Comparison of ENCODE assay signal across 12 mouse cellular contexts in genomic region chr2:60173190-60173589, GRCm38 (mm10). TPM values are rescaled to one million over a fixed set of nuclear protein-coding genes. Genes with fewer than 3 reads are reported as not detected.
A peak's percentile ranks its signal among the peaks of the same experiment; 100 is the strongest.
DNase-seq lines count a peak whose midpoint lies in the region; ATAC-seq and TF ChIP-seq lines count a peak whose summit lies in the region.
"Had no signal": no experiment of that assay in that cellular context is flagged by ENCODE, and none has a peak within 500 bp of the region (broad histone marks: within the 10 kb centered on the region; RNA-seq: fewer than 3 reads in every experiment).

No protein-coding gene starts in this region.

- no peaks in the 10 kb centered on the region for H3K4me1 ChIP-seq in hindbrain, postnatal 0 days (ENCODE audit: insufficient read depth, low read length)
- H3K4me1 ChIP-seq in hindbrain, embryonic 11.5 days (replicated peaks; ENCODE audit: control insufficient read depth, insufficient read depth, low read length) = no peaks in the 10 kb centered on the region
- no peaks in the 10 kb centered on the region for H3K4me1 ChIP-seq in embryonic fibroblast, embryonic 13.5 days (ENCODE audit: control insufficient read depth, insufficient read depth, low read length)
- no peaks in the 10 kb centered on the region for H3K4me1 ChIP-seq in forebrain, embryonic 14.5 days (ENCODE audit: control insufficient read depth, insufficient read depth, low read length)

- no peaks in the 10 kb centered on the region for H3K9me3 ChIP-seq in hindbrain, postnatal 0 days (ENCODE audit: low read length)
- no peaks in the 10 kb centered on the region for H3K9me3 ChIP-seq in hindbrain, embryonic 11.5 days (ENCODE audit: control insufficient read depth, low read length)
- no peaks in the 10 kb centered on the region for H3K9me3 ChIP-seq in forebrain, embryonic 14.5 days (replicated peaks; ENCODE audit: control insufficient read depth, low read length)

- ATAC-seq in hindbrain, postnatal 0 days = no peak
- no peak for ATAC-seq in hindbrain, embryonic 11.5 days (ENCODE audit: low FRiP score)
- ATAC-seq in monocyte, adult 5-6 weeks (replicated peaks; ENCODE audit: insufficient number of reproducible peaks, low FRiP score, low TSS enrichment, poor library complexity, severe bottlenecking) = no peak
- ATAC-seq in forebrain, embryonic 14.5 days = no peak

- H3K4me2 ChIP-seq in hindbrain, postnatal 0 days (ENCODE audit: low read depth, low read length) = no peak overlapping the region
- no peak overlapping the region for H3K4me2 ChIP-seq in hindbrain, embryonic 11.5 days (replicated peaks; ENCODE audit: low read depth, low read length)
- H3K4me2 ChIP-seq in forebrain, embryonic 14.5 days (ENCODE audit: low read length) = no peak overlapping the region

- TF ChIP-seq POLR2A in embryonic fibroblast, embryonic 13.5 days (IDR thresholded peaks at IDR 0.05; ENCODE audit: low read depth, low read length) = no peak

- DNase-seq in hindbrain, postnatal 0 days (ENCODE audit: low spot score) = no peak
- DNase-seq in hindbrain, embryonic 11.5 days (ENCODE audit: low spot score) = no peak
- DNase-seq in 3T3-L1 (ENCODE audit: low read depth, low spot score) (peak; percentile 47), NIH3T3 (ENCODE audit: low read depth) (peak; percentile 34)
- no peak for DNase-seq in frontal cortex, adult 2 months (ENCODE audit: extremely low spot score in 1 of 2, low spot score in 1 of 2)
- DNase-seq in forebrain, embryonic 14.5 days (ENCODE audit: low spot score) = no peak
- DNase-seq: heart, postnatal 4 days; kidney, adult 18-20 months; thymus, adult 18-20 months had no signal

- TF ChIP-seq CTCF in hindbrain, postnatal 0 days (IDR thresholded peaks at IDR 0.05; ENCODE audit: low read depth) = peak; percentile 16; the same call in 1 of the 2 replicates
- no peak for TF ChIP-seq CTCF in embryonic fibroblast, embryonic 13.5 days (IDR thresholded peaks at IDR 0.05; ENCODE audit: borderline replicate concordance, insufficient read depth, low read length)

- H3K27ac ChIP-seq in hindbrain, postnatal 0 days = no peak overlapping the region
- H3K27ac ChIP-seq in hindbrain, embryonic 11.5 days (ENCODE audit: low read depth, low read length) = no peak overlapping the region
- H3K27ac ChIP-seq in embryonic fibroblast, embryonic 13.5 days (ENCODE audit: insufficient read depth, low read length) = peak overlapping the region; percentile 39
- H3K27ac ChIP-seq in forebrain, embryonic 14.5 days (ENCODE audit: low read depth, low read length) = no peak overlapping the region
- H3K27ac ChIP-seq: heart, adult 2 months had no signal

- H3K36me3 ChIP-seq in hindbrain, postnatal 0 days (ENCODE audit: insufficient read depth, low read length) = no peaks in the 10 kb centered on the region
- H3K36me3 ChIP-seq in hindbrain, embryonic 11.5 days (ENCODE audit: control insufficient read depth, insufficient read depth, low read length) = no peaks in the 10 kb centered on the region
- H3K36me3 ChIP-seq in forebrain, embryonic 14.5 days (ENCODE audit: control insufficient read depth, insufficient read depth, low read length) = no peaks in the 10 kb centered on the region

- WGBS in hindbrain, postnatal 0 days = 65% methylated on average over 3 of the region's 3 CpGs
- WGBS in hindbrain, embryonic 11.5 days = 58% methylated on average over 3 of the region's 3 CpGs
- WGBS in forebrain, embryonic 14.5 days = 60% methylated on average over 3 of the region's 3 CpGs

- no peak overlapping the region for H3K9ac ChIP-seq in hindbrain, postnatal 0 days (replicated peaks; ENCODE audit: low read length)
- H3K9ac ChIP-seq in hindbrain, embryonic 11.5 days (ENCODE audit: low read depth, low read length) = no peak overlapping the region
- no peak overlapping the region for H3K9ac ChIP-seq in forebrain, embryonic 14.5 days (ENCODE audit: low read length)

- H3K27me3 ChIP-seq in hindbrain, postnatal 0 days (ENCODE audit: insufficient read depth, low read length) = no peaks in the 10 kb centered on the region
- H3K27me3 ChIP-seq in hindbrain, embryonic 11.5 days (ENCODE audit: control insufficient read depth, insufficient read depth, low read length) = no peaks in the 10 kb centered on the region
- H3K27me3 ChIP-seq in forebrain, embryonic 14.5 days (replicated peaks; ENCODE audit: control insufficient read depth, insufficient read depth, low read length) = no peaks in the 10 kb centered on the region

- H3K4me3 ChIP-seq in hindbrain, postnatal 0 days (ENCODE audit: low read length) = no peak overlapping the region
- no peak overlapping the region for H3K4me3 ChIP-seq in hindbrain, embryonic 11.5 days (ENCODE audit: low read depth, low read length)
- H3K4me3 ChIP-seq in embryonic fibroblast, embryonic 13.5 days (ENCODE audit: insufficient read depth, low read length) = no peak overlapping the region
- H3K4me3 ChIP-seq in forebrain, embryonic 14.5 days (ENCODE audit: low read depth, low read length) = no peak overlapping the region
- H3K4me3 ChIP-seq: heart, adult 2 months had no signal

RNA-seq across cellular contexts. Expression of gene Baz2b, which starts 36.4 kb away (rescaled TPM):
- total RNA-seq in hindbrain, postnatal 0 days (2014; rRNA removed) = 62.3 and 79.4 TPM in 2 replicates
- 71.3 and 74.7 TPM in 2 replicates for polyA plus RNA-seq in hindbrain, postnatal 0 days (2015; fragmentation: Nextera tagmentation; extraction: Ambion mirVana)
- polyA plus RNA-seq in hindbrain, embryonic 11.5 days (2014; fragmentation: Nextera tagmentation; extraction: Ambion mirVana) = 78.6 and 108 TPM in 2 replicates
- 31.9 and 33.2 TPM in 2 replicates for polyA plus RNA-seq in embryonic fibroblast, embryonic 13.5 days (2011; ENCODE audit: insufficient read length, low read depth, missing spikeins)
- polyA plus RNA-seq in frontal cortex, adult 2 months (2012; rRNA removed) = 31.3 and 34.7 TPM in 2 replicates
- 125 to 210 TPM (median 148 TPM) in 3 replicates for total RNA-seq in monocyte, adult 5-6 weeks (2017)
- 40.4 and 61.9 TPM in 2 replicates for polyA plus RNA-seq in forebrain, embryonic 14.5 days (2014; fragmentation: Nextera tagmentation; extraction: Ambion mirVana)

RNA-seq across cellular contexts. Expression of gene March7, which starts 36.5 kb away (rescaled TPM):
- 57.5 and 77.2 TPM in 2 replicates for total RNA-seq in hindbrain, postnatal 0 days (2014; rRNA removed)
- 79.4 and 81.2 TPM in 2 replicates for polyA plus RNA-seq in hindbrain, postnatal 0 days (2015; fragmentation: Nextera tagmentation; extraction: Ambion mirVana)
- polyA plus RNA-seq in hindbrain, embryonic 11.5 days (2014; fragmentation: Nextera tagmentation; extraction: Ambion mirVana) = 79.6 and 88.5 TPM in 2 replicates
- polyA plus RNA-seq in embryonic fibroblast, embryonic 13.5 days (2011; ENCODE audit: insufficient read length, low read depth, missing spikeins) = 94.4 and 124 TPM in 2 replicates
- polyA plus RNA-seq in frontal cortex, adult 2 months (2012; rRNA removed) = 39.5 and 45.7 TPM in 2 replicates
- 234 to 384 TPM (median 306 TPM) in 3 replicates for total RNA-seq in monocyte, adult 5-6 weeks (2017)
- polyA plus RNA-seq in forebrain, embryonic 14.5 days (2014; fragmentation: Nextera tagmentation; extraction: Ambion mirVana) = 94.9 and 98.0 TPM in 2 replicates

Comparison
In these comparisons a context has a peak if more than half of its experiments do, and no peak if none do; other contexts are left out.
1. DNase-seq: peak in 3T3-L1 (single experiment) and NIH3T3 (single experiment); none in hindbrain, postnatal 0 days (single experiment), hindbrain, embryonic 11.5 days (single experiment), frontal cortex, adult 2 months (0 of 2) and forebrain, embryonic 14.5 days (single experiment).